Mouse (Mus musculus) CD8-positive naive resting alpha-beta T cell, adult 57 days (primary cell): Measurements from ENCODE around the gene Klhdc3. TPM values are rescaled to one million over a fixed set of nuclear protein-coding genes. Genes with fewer than 3 reads are reported as not detected.

ENCODE experiments used
- total RNA-seq: library from RNA; stranded (reverse); gene quantifications from one replicate; pipeline ENCODE4 v1.2.4, GENCODE M21; 2023

Klhdc3 gene
- total RNA-seq: 46.1 TPM

DNA sequence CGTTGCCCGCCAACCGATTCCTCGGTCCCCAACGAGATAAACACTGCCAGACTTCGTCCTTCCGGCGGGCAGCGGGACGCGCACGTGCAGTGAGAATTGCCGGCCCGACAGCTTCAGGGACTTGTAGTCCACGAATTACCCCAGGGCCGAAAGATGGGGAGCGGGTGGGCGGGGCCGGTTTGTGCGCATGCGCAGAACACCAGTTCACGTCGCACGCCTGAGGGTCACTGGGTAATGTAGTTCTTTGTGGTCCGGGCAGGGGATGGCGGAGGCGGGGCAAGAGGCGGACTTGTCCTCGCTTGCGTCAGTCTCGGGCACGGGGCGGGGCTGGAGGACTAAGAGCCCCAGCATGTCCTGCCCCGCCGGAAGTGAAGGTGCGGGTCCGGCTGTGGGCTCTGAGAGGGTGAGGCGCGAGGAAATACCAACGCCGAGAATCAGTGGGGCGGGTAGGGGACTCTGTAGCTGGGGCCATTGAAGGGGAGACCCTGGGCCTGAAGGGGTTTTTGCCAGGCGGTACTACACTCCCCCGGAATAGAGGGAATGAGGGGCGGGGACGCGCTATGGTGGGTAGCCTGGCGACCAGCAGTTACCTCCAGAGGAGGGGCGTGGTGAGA, at the start of gene Klhdc3:
Klhdc3 (minus strand) TSS at position 155 of the 614 bp plus-strand sequence.

DNA sequence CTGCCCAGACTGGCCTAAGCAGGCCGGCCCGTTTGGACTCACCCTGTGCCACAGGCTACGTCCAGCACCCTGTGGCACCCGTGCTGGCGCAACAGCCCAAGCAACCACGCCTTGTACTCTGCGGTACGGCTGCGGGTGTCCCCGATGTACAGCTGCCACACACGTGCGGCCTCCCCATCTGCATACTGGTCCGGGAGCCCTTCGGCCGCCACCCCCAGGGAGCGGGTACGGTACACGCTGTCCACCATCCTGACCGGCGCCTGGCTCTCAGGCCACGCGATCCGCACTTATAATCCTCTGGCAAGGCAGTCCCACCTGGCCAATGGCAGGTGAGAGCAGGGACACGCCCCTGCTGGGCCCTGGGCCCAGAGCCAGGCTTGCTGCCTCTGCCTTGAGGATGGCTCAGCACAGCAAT, 48.2 kb upstream of the Klhdc3 start, which contains the start of gene Gnmt:
Gnmt (minus strand) TSS at position 265 of the 415 bp plus-strand sequence.

DNA sequence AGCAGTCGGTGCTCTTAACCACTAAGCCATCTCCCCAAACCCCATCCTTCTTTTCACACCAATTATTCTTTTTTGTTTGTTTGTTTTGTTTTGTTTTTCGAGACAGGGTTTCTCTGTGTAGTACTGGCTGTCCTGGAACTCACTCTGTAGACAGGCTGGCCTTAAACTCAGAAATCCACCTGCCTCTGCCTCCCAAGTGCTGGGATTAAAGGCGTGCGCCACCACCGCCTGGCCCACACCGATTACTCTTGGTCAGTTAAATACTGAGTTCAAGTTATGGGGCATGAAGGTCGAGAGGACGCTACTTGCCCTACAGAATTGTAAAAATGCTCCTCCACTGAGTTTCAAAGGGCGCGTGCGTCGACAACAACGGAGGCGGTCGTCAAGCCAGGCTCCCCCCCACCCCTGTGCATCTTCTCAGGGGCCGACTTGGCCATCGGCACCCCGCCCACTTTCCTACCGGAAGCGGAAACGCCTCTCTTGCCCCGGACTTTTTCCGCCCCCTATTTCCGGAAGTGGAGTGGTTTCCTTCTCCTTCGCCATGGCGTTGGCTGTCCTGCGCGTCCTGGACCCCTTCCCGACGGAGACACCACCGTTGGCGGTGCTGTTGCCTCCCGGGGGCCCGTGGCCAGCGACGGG, 30.4 kb upstream of the Klhdc3 start, which contains the start of gene Pex6:
Pex6 (plus strand) TSS at position 505 of the 639 bp plus-strand sequence.

DNA sequence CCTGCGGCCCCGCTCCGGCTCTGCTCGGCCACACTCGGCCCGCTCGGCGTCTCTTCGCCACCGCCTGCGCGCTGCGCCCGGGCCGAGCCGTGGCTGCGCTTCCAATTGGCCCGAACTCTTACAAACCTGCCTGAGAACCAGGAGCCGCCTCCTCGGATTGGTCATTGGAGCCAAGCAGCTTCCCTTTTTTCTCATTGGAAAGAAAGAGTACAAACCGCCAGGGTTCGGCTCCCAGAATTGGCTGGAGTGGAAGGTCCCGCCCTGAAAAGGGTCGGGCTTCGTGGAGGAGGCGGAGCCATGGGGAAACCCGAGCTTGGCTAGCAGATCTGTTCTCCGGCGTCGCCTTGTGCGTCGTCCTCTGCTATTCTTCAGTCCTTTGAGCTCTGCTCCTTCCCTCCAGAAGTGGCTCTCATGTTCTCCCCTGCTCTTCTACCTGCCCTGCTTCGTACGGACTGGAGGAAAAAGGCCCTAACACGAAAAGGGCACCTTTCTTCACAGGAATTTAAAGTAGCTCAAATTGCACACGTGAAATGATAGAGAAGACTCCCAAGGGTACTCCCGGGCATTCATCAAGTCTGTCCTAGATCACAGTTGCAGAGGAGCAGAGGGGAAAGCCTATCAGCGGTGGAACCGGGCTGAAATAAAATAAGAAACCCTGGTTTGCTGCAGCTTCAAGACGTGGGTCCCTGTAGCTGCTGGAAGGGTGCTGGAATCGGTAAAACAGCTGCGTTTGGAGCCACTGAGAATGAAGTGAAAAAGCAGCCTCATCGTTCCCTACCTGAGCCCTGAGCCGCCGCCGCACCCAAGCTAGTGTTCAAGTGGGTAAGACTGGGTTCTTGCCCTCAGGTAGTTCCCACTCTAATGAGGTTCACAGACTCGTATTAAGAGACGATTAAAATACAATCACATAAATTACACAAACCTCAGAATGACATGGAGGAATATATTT, 24.4 kb upstream of the Klhdc3 start, which contains the start of gene Ppp2r5d:
Ppp2r5d (minus strand) TSS at position 225 of the 949 bp plus-strand sequence.

DNA sequence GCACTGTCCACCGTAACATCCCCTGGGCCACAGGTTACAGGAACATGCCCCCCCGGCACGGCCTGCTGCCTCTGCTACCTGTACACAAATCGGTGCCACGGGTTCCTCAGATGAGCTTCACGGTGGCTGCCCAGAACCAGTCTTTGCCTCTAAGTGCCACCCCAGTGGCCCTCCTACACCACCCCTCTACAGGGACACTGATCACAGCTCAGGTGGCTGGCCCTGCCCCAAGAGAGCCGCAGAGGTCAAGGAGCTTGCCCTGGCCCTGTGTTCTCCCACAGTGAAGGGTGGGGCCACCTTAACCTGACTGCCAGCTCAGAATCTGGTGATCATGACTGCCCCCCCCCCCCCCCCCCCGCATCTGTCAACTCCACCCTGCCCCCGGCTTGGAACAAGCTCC, 2.3 kb downstream of the Klhdc3 start, which contains the start of gene Mea1:
Mea1 (plus strand) TSS at position 378 of the 400 bp plus-strand sequence.

DNA sequence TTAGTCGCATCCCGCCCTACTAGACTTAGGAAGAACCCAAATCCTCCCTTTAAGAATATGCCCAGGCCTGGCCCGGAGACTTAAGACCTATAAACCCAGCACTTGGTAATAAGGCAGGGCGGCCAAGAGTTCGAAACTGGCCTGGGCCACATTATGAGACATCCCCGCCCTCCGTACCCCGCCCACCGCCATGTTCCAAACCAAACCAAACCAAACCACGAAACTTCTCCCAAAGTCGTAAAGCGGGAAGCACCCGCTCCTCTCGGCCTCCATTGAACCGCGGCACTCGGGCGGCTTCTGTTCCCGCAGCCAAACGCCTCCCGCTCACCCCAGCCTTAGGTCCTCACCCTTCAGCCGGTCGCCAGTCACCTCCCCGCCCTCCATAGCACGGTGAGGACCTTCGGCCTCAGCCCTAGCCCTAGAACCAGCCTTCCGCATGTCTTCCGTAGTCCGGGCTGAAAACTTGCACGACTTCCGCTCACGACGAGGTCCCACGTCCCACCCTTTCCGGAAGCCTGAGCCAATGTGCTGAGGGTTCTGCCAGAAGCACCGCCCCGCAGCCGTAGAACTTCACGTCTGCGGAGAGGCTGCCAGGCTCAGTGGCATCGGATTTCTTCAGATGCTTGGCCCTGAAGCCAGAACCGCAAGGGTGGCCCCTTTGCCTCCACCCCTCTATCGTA, 6.7 kb downstream of the Klhdc3 start, which contains the start of gene Rrp36:
Rrp36 (minus strand) TSS at position 503 of the 680 bp plus-strand sequence.

DNA sequence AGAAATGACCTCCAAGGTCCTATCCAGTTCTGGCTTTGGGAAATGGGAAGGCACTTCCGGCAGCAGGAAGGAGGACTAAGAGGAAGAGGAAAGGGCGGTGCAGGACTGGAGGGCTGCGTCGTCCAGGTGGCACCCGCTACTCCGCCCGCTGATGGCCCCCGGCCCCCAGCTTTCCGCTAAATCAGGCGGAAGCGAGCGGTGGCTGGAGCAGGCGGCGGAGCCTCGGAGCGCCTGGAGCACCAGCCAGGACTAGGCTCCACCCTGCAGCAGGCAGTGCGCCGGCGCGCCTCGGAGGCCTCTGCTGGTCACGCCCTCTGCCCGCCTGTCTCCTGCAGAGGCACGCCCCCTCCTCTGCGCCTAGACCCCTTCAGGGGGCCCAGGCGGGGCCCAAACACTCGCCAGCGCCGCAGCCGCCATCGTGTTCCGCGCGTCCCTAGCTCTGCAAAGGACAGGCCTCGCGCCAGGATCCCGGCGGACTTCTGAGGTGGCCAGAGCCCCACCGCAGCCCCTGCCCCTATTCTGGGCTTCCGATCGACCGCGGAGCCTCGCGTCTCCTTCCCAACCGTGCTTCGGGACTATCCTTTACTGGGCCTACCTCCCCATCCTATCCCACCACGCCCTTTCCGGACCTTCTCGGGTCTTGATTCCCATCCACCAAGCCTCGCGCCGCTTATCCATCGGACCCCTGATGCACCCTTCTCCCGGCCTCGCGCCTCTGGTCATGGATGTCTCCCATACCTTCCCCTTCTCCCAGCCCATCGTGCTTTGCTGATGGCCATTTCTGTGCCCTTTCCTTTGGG, 30.3 kb downstream of the Klhdc3 start, which contains the start of gene Cul7:
Cul7 (plus strand) TSS at position 106 of the 800 bp plus-strand sequence.

DNA sequence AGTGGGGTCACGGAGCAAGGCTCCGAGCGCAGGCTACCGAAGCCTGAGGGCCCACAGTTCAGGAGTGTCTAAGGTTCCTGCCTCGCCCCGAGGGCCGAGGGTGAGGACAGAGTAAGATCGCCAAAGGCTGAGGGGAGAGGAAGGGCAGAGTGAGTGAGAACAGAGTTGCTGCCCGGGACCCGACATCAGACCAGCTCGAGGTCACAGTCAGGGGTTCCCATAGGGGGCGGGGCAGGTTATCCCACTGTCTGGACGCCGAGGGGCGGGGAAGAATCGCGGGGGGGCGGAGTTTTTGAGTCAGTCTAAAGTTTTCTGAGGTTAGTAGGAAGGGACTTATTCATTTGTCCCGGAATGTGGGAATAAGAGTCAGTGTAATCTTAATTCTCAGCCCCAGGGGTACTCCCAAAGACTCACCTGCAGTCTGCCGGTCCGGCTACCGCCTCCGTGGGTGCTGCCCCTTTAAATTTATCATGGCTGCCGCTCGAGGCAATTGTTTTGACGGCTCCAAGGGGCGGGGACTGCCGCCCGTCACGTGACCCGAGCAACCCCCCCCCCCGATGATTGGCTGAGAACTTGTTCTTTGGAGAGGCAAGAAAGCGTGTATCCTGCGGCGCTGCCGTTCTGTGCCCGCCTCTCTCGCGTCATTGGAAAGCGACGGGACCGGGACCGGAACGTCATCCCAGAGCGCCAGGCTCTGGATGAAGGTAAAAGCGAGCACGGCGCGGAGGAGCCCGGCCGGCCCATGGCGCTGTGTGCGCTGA, 35.0 kb downstream of the Klhdc3 start, which contains the start of the genes Klc4 and Mrpl2:
Klc4 (minus strand) TSS at position 462 of the 761 bp plus-strand sequence.
Mrpl2 (plus strand) TSS at position 669 of the 761 bp plus-strand sequence.

DNA sequence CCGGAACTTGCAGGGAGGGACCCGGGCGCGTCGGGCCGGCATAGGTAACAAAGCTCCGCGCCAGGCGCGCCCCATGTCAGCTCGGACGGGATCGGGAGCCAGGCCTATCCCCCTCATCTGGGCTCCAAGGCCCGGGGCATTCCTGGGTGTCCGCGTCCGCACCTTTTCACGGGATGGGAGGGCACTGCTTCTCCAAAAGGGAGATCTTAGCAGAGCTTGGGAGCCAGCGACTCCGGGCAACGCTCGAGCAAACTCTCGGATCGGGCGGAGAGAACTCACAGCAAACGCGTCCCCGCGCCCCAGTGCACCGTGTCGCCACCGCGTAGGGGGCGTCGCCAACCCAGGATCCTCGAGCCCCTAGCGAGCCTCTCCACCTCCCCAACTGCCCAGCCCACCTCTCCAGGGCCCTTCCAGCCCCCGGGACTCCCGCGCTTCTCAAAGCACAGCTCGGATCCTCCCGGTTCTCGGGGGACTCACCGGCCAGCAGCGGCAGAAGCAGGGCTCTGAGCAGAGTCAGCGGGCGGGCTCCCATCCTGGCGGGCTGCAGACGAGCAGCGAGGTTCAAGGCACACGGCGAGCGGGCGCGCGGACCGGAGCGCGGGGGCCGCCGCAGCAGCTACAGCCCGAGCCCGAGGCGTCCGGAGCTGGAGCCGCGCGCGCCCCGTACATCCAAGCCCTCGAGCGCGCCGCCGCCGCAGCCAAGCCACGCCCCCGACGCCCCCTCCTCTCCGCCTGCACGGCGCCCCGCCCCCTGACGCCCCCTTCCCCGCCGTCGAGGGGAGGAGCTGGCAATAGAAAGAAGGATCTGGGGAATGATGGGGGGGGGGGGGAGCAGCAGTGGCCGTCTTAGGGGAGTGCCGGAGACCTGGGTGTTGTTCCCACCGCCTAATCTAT, 51.7 kb downstream of the Klhdc3 start, which contains the start of gene Ptk7:
Ptk7 (minus strand) TSS at position 714 of the 894 bp plus-strand sequence.

Other genes starting within 250 kb of the Klhdc3 start
- gene Slc22a7, start 242.5 kb downstream of the Klhdc3 start, total RNA-seq: not detected
- 0.18 TPM for gene Ttbk1, start 193.2 kb downstream of the Klhdc3 start, total RNA-seq
- not detected for gene Dnph1, start 184.2 kb downstream of the Klhdc3 start, total RNA-seq
- 20.4 TPM for gene Cul9, start 134.5 kb downstream of the Klhdc3 start, total RNA-seq
- 66.8 TPM for gene Srf, start 124.7 kb downstream of the Klhdc3 start, total RNA-seq
- gene Ptk7, start 51.4 kb downstream of the Klhdc3 start, total RNA-seq: not detected
- 15.0 TPM for gene Klc4, start 34.9 kb downstream of the Klhdc3 start, total RNA-seq
- gene Mrpl2, start 34.7 kb downstream of the Klhdc3 start, total RNA-seq: 31.6 TPM
- gene Cul7, start 30.6 kb downstream of the Klhdc3 start, total RNA-seq: 7.3 TPM
- 34.8 TPM for gene Rrp36, start 6.6 kb downstream of the Klhdc3 start, total RNA-seq
- 31.5 TPM for gene Mea1, start 2.1 kb downstream of the Klhdc3 start, total RNA-seq
- 34.2 TPM for gene Ppp2r5d, start 24.2 kb upstream of the Klhdc3 start, total RNA-seq
- gene Pex6, start 30.5 kb upstream of the Klhdc3 start, total RNA-seq: 28.2 TPM
- 3.2 TPM for gene Gnmt, start 48.3 kb upstream of the Klhdc3 start, total RNA-seq
- gene Cnpy3, start 71.3 kb upstream of the Klhdc3 start, total RNA-seq: 57.9 TPM
- 0.40 TPM for gene Ptcra, start 82.8 kb upstream of the Klhdc3 start, total RNA-seq
- 22.0 TPM for gene 2310039H08Rik, start 91.7 kb upstream of the Klhdc3 start, total RNA-seq
- 70.1 TPM for gene Rpl7l1, start 101.8 kb upstream of the Klhdc3 start, total RNA-seq
- 30.8 TPM for gene Bicral, start 177.6 kb upstream of the Klhdc3 start, total RNA-seq
- gene Tbcc, start 209.8 kb upstream of the Klhdc3 start, total RNA-seq: 14.1 TPM
- gene Prph2, start 229.5 kb upstream of the Klhdc3 start, total RNA-seq: not detected